Mouse (Mus musculus): ENCODE measurements around the gene Phactr1. TPM values are rescaled to one million over a fixed set of nuclear protein-coding genes. Genes with fewer than 3 reads are reported as not detected.

Phactr1 gene
- total and polyA plus RNA-seq, 3 experiments = not detected

DNA sequence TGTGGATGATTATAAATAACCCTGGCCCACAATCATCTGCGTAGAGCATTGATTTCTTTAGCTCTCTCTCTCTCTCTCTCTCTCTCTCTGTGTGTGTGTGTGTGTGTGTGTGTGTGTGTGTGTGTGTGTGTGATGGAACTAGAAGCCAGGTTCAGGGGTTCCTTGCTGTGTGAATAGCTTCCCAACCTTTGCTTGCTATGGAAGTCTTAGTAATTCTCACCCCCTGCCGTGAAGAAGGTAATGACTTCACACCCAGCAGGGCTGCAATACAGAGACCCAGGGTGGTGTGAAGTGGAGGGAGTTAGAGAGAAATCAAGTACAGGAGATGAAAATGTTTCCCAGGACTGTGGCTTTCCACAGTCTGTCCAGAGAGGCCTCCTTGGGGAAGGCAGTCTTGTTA, 293.5 kb downstream of the Phactr1 start:
- no peaks in the 10 kb centered on the region for H3K36me3 ChIP-seq (ENCODE audit: control insufficient read depth in 1 of 2, insufficient read depth in 2 of 2, low read length in 2 of 2)
- H3K4me3 ChIP-seq (ENCODE audit: control insufficient read depth in 1 of 2, insufficient read depth in 1 of 2, low read depth in 2 of 2, low read length in 2 of 2) = no peak overlapping the region
- no peaks in the 10 kb centered on the region for H3K9me3 ChIP-seq (replicated peaks; ENCODE audit: insufficient read depth, low read length)

DNA sequence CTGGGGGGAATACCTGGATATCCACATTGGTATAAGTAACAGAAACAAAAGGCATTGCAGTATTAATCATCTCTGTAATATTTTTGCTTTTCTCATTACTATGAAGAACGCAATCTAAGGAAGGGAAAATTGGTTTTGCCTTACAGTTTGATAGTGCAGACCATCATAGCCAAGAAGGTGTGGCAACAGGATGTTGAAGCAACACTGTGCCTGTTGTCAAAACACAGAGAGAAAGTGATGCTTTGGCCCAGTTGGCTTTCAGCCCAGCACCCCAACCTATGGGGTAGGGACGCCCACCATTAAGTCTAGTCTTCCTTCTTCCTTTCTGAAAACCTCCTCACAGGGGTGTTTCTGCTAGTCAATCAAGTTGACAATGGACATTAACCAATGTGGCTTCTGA, 294.1 kb downstream of the Phactr1 start:
- DNase-seq (ENCODE audit: low read depth, low spot score) = no peak
- H3K36me3 ChIP-seq (ENCODE audit: control insufficient read depth in 1 of 2, insufficient read depth in 2 of 2, low read length in 2 of 2) = no peaks in the 10 kb centered on the region
- no peak overlapping the region for H3K27ac ChIP-seq (ENCODE audit: control insufficient read depth, low read depth, low read length)
- H3K27me3 ChIP-seq (ENCODE audit: control insufficient read depth in 1 of 2, insufficient read depth in 2 of 2, low read length in 2 of 2) = no peaks in the 10 kb centered on the region
- no peaks in the 10 kb centered on the region for H3K79me2 ChIP-seq (ENCODE audit: control insufficient read depth, insufficient read depth, low read length, poor library complexity)
- no peak overlapping the region for H3K4me3 ChIP-seq (ENCODE audit: control insufficient read depth in 1 of 2, insufficient read depth in 1 of 2, low read depth in 2 of 2, low read length in 2 of 2)
- H3K9me3 ChIP-seq (replicated peaks; ENCODE audit: insufficient read depth, low read length) = no peaks in the 10 kb centered on the region
- no peak overlapping the region for H3K9ac ChIP-seq (ENCODE audit: control insufficient read depth, low read depth, low read length, poor library complexity, severe bottlenecking)
- no peaks in the 10 kb centered on the region for H3K4me1 ChIP-seq (ENCODE audit: control insufficient read depth in 1 of 2, insufficient read depth in 2 of 2, low read length in 2 of 2)
- TF ChIP-seq MAFK (IDR thresholded peaks at IDR 0.05; ENCODE audit: borderline replicate concordance, low read depth, low read length) (no peak), MXI1 (IDR thresholded peaks at IDR 0.05; ENCODE audit: low read depth, low read length) (no peak), CTCF (IDR thresholded peaks at IDR 0.05 in 2 of 3, conservative IDR thresholded peaks at IDR 0.05 in 1 of 3; ENCODE audit: control insufficient read depth in 1 of 3, insufficient read depth in 1 of 3, low read depth in 2 of 3, low read length in 3 of 3, poor library complexity in 1 of 3, severe bottlenecking in 1 of 3) (no peak), ELF1 (IDR thresholded peaks at IDR 0.05; ENCODE audit: low read depth, low read length) (no peak), JUND (IDR thresholded peaks at IDR 0.05; ENCODE audit: low read depth, low read length) (no peak), SIN3A (IDR thresholded peaks at IDR 0.05; ENCODE audit: low read length) (no peak), ZKSCAN1 (IDR thresholded peaks at IDR 0.05; ENCODE audit: low read depth, low read length) (no peak), GATA1 (IDR thresholded peaks at IDR 0.05; ENCODE audit: low read depth, low read length) (no peak), TCF12 (IDR thresholded peaks at IDR 0.05; ENCODE audit: low read depth, low read length) (no peak), CHD2 (IDR thresholded peaks at IDR 0.05; ENCODE audit: low read length) (no peak), ZMIZ1 (IDR thresholded peaks at IDR 0.05; ENCODE audit: low read depth, low read length) (no peak), MAX (IDR thresholded peaks at IDR 0.05; ENCODE audit: low read length) (no peak), MAZ (IDR thresholded peaks at IDR 0.05; ENCODE audit: low read depth, low read length) (no peak), KAT2A (conservative IDR thresholded peaks at IDR 0.05; ENCODE audit: low read depth, low read length) (no peak)

More for the DNA sequence above, 293.5 kb downstream of the Phactr1 start:
- no peak overlapping the region for H3K9ac ChIP-seq (ENCODE audit: control insufficient read depth, low read depth, low read length, poor library complexity, severe bottlenecking)
- no peak for TF ChIP-seq ZMIZ1 (IDR thresholded peaks at IDR 0.05; ENCODE audit: low read depth, low read length)
- TF ChIP-seq POLR2A (IDR thresholded peaks at IDR 0.05; ENCODE audit: control insufficient read depth in 1 of 2, insufficient read depth in 1 of 2, low read depth in 1 of 2, low read length in 2 of 2, poor library complexity in 1 of 2) = no peak
- TF ChIP-seq SIN3A (IDR thresholded peaks at IDR 0.05; ENCODE audit: low read length) = no peak
- no peak for TF ChIP-seq CTCF (IDR thresholded peaks at IDR 0.05 in 2 of 3, conservative IDR thresholded peaks at IDR 0.05 in 1 of 3; ENCODE audit: control insufficient read depth in 1 of 3, insufficient read depth in 1 of 3, low read depth in 2 of 3, low read length in 3 of 3, poor library complexity in 1 of 3, severe bottlenecking in 1 of 3)
- no peak for TF ChIP-seq GATA1 (IDR thresholded peaks at IDR 0.05; ENCODE audit: low read depth, low read length)
- TF ChIP-seq MAFK (IDR thresholded peaks at IDR 0.05; ENCODE audit: borderline replicate concordance, low read depth, low read length) = no peak
- no peak for TF ChIP-seq MAZ (IDR thresholded peaks at IDR 0.05; ENCODE audit: low read depth, low read length)
- no peak for TF ChIP-seq MYC (IDR thresholded peaks at IDR 0.05; ENCODE audit: low read depth, low read length)
- TF ChIP-seq POLR2AphosphoS2 (IDR thresholded peaks at IDR 0.05; ENCODE audit: low read length) = no peak
- TF ChIP-seq POLR2AphosphoS5 (IDR thresholded peaks at IDR 0.05; ENCODE audit: borderline replicate concordance, low read depth, low read length) = no peak
- no peak for TF ChIP-seq KAT2A (conservative IDR thresholded peaks at IDR 0.05; ENCODE audit: low read depth, low read length)
- TF ChIP-seq ZKSCAN1 (IDR thresholded peaks at IDR 0.05; ENCODE audit: low read depth, low read length) = no peak
- TF ChIP-seq HCFC1 (IDR thresholded peaks at IDR 0.05; ENCODE audit: low read depth, low read length) = no peak
- TF ChIP-seq NELFE (IDR thresholded peaks at IDR 0.05; ENCODE audit: low read depth, low read length) = no peak
- TF ChIP-seq CHD1 (IDR thresholded peaks at IDR 0.05; ENCODE audit: low read depth, low read length) = no peak
- TF ChIP-seq RCOR1 (IDR thresholded peaks at IDR 0.05; ENCODE audit: low read depth, low read length) = no peak
- TF ChIP-seq SMC3 (IDR thresholded peaks at IDR 0.05; ENCODE audit: low read depth, low read length) = no peak
- no peak for DNase-seq (ENCODE audit: low read depth, low spot score)
- no peaks in the 10 kb centered on the region for H3K4me1 ChIP-seq (ENCODE audit: control insufficient read depth in 1 of 2, insufficient read depth in 2 of 2, low read length in 2 of 2)
- H3K27ac ChIP-seq (ENCODE audit: control insufficient read depth, low read depth, low read length) = no peak overlapping the region
- H3K79me2 ChIP-seq (ENCODE audit: control insufficient read depth, insufficient read depth, low read length, poor library complexity) = no peaks in the 10 kb centered on the region
- H3K27me3 ChIP-seq (ENCODE audit: control insufficient read depth in 1 of 2, insufficient read depth in 2 of 2, low read length in 2 of 2) = no peaks in the 10 kb centered on the region
